Comparison of ENCODE assay signal across 21 mouse cellular contexts in the genomic region with DNA sequence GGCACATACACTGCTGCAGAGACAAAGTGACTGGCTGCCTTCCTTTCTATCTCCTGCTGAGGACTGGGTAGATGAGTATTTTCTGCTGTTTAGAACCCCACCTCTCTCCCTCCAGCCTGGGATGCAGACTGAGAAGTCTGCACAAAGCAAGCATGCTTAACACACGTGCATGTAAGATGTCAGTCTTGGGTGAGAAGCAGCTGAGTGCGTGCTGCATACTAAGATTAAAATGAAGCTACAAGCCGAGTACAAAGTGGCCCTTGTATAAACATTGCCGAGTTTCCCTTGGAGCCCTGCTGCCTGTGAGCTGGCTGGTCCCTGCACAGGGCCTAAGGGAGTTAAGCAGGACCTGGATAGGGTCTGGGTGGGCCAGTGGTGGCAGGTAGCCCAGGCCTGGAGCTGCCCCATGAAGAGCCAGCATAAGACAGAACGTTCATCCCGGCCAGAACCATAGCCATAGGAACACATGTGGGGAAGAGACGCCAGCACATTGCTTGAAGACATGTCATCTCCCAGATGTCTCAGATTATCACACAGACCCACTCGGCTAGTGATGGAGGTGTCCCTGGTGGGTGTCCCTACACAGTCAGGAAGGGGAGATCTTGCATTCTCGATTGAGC. TPM values are rescaled to one million over a fixed set of nuclear protein-coding genes. Genes with fewer than 3 reads are reported as not detected.
DNase-seq lines count a peak whose midpoint lies in the region; ATAC-seq and TF ChIP-seq lines count a peak whose summit lies in the region.
"Had no signal": no experiment of that assay in that cellular context is flagged by ENCODE, and none has a peak within 500 bp of the region (broad histone marks: within the 10 kb centered on the region; RNA-seq: fewer than 3 reads in every experiment).

No protein-coding gene starts in this region.

- H3K9ac ChIP-seq in kidney, embryonic 16.5 days (replicated peaks; ENCODE audit: low read length), result 0 out of 2 replicates have a peak overlapping the region, but pooled peaks have one; percentile 14
- H3K9ac ChIP-seq in midbrain, embryonic 13.5 days (replicated peaks), result 0 out of 2 replicates have a peak overlapping the region, but pooled peaks have one; percentile 29
- no peak overlapping the region for H3K9ac ChIP-seq in midbrain, embryonic 11.5 days (ENCODE audit: low read length)
- no peak overlapping the region for H3K9ac ChIP-seq in intestine, embryonic 14.5 days (ENCODE audit: low read length)
- H3K9ac ChIP-seq: forebrain, embryonic 15.5 days; limb, embryonic 15.5 days; midbrain, embryonic 12.5 days; neural tube, embryonic 13.5 days had no signal

- 75% methylated on average over 9 of the region's 9 CpGs for WGBS in kidney, embryonic 16.5 days
- WGBS in kidney, adult 2 months, result 80% methylated on average over 9 of the region's 9 CpGs
- 78% methylated on average over 9 of the region's 9 CpGs for WGBS in midbrain, embryonic 13.5 days
- 82% methylated on average over 9 of the region's 9 CpGs for WGBS in midbrain, embryonic 11.5 days
- 65% methylated on average over 9 of the region's 9 CpGs for WGBS in intestine, embryonic 14.5 days
- WGBS in limb, embryonic 10.5 days, result 85% methylated on average over 9 of the region's 9 CpGs

- H3K4me2 ChIP-seq in kidney, embryonic 16.5 days (replicated peaks; ENCODE audit: low read depth, low read length), result no peak overlapping the region
- no peak overlapping the region for H3K4me2 ChIP-seq in midbrain, embryonic 13.5 days (replicated peaks)
- H3K4me2 ChIP-seq in midbrain, embryonic 11.5 days, result no peak overlapping the region
- H3K4me2 ChIP-seq in intestine, embryonic 14.5 days (ENCODE audit: low read length), result no peak overlapping the region
- H3K4me2 ChIP-seq: forebrain, embryonic 15.5 days; limb, embryonic 15.5 days; midbrain, embryonic 12.5 days; neural tube, embryonic 13.5 days had no signal

- H3K27ac ChIP-seq in kidney, embryonic 16.5 days (ENCODE audit: low read length), result no peak overlapping the region
- no peak overlapping the region for H3K27ac ChIP-seq in kidney, adult 2 months (ENCODE audit: insufficient read depth, low read depth, low read length)
- 0 out of 2 replicates have a peak overlapping the region, but pooled peaks have one; percentile 19 for H3K27ac ChIP-seq in midbrain, embryonic 13.5 days
- H3K27ac ChIP-seq in midbrain, embryonic 11.5 days (ENCODE audit: low read depth, low read length), result no peak overlapping the region
- H3K27ac ChIP-seq in intestine, embryonic 14.5 days (ENCODE audit: low read depth), result peak overlapping the region; percentile 54; the same call in 1 of the 2 replicates
- H3K27ac ChIP-seq in limb, embryonic 10.5 days, result no peak overlapping the region
- H3K27ac ChIP-seq: forebrain, embryonic 15.5 days; limb, embryonic 15.5 days; midbrain, embryonic 12.5 days; neural tube, embryonic 13.5 days had no signal

- TF ChIP-seq POLR2A in kidney, adult 2 months (IDR thresholded peaks at IDR 0.05; ENCODE audit: low read depth, low read length), result no peak

- H3K4me3 ChIP-seq in kidney, embryonic 16.5 days (ENCODE audit: low read length), result no peak overlapping the region
- no peak overlapping the region for H3K4me3 ChIP-seq in kidney, adult 2 months (ENCODE audit: insufficient read depth, low read depth, low read length)
- no peak overlapping the region for H3K4me3 ChIP-seq in midbrain, embryonic 13.5 days (replicated peaks)
- H3K4me3 ChIP-seq in midbrain, embryonic 11.5 days (ENCODE audit: low read depth, low read length), result no peak overlapping the region
- no peak overlapping the region for H3K4me3 ChIP-seq in intestine, embryonic 14.5 days (ENCODE audit: low read depth, low read length)
- H3K4me3 ChIP-seq in limb, embryonic 10.5 days, result no peak overlapping the region
- H3K4me3 ChIP-seq: forebrain, embryonic 15.5 days; limb, embryonic 15.5 days; midbrain, embryonic 12.5 days; neural tube, embryonic 13.5 days had no signal

- no peak for DNase-seq in kidney, adult 2 months
- no peak for DNase-seq in midbrain, embryonic 11.5 days (ENCODE audit: low spot score, missing footprints)
- peak; percentile 43 for DNase-seq in brain, adult 2 months (ENCODE audit: low read depth, low spot score)
- DNase-seq in intestine, embryonic 14.5 days (ENCODE audit: low spot score), result no peak
- no peak for DNase-seq in limb, embryonic 10.5 days (ENCODE audit: low spot score)
- no peak for DNase-seq in heart, adult 8-10 months (ENCODE audit: low spot score)
- DNase-seq: adrenal gland, adult 2 months; cerebellum, adult 2 months; heart, postnatal 10 days; kidney, adult 18-20 months; kidney, postnatal 4 days; lung, adult 2 months; spleen, adult 18-20 months; thymus, postnatal 25 days had no signal

- no peaks in the 10 kb centered on the region for H3K27me3 ChIP-seq in kidney, embryonic 16.5 days (ENCODE audit: insufficient read depth, low read length)
- no peaks in the 10 kb centered on the region for H3K27me3 ChIP-seq in kidney, adult 2 months (replicated peaks; ENCODE audit: control insufficient read depth, insufficient read depth, low read length)
- H3K27me3 ChIP-seq in midbrain, embryonic 13.5 days, result no peaks in the 10 kb centered on the region
- no peaks in the 10 kb centered on the region for H3K27me3 ChIP-seq in midbrain, embryonic 11.5 days (ENCODE audit: control insufficient read depth, insufficient read depth, low read length)
- H3K27me3 ChIP-seq in intestine, embryonic 14.5 days (replicated peaks; ENCODE audit: control insufficient read depth, insufficient read depth, low read length), result no peaks in the 10 kb centered on the region
- H3K27me3 ChIP-seq in limb, embryonic 10.5 days (ENCODE audit: low read depth, poor library complexity, severe bottlenecking), result no peaks in the 10 kb centered on the region
- H3K27me3 ChIP-seq: forebrain, embryonic 15.5 days; limb, embryonic 15.5 days; midbrain, embryonic 12.5 days; neural tube, embryonic 13.5 days had no signal

- ATAC-seq in kidney, embryonic 16.5 days (ENCODE audit: low FRiP score, low TSS enrichment), result no peak
- ATAC-seq in midbrain, embryonic 13.5 days, result no peak
- ATAC-seq in midbrain, embryonic 11.5 days (ENCODE audit: low FRiP score), result no peak
- no peak for ATAC-seq in intestine, embryonic 14.5 days (replicated peaks; ENCODE audit: low FRiP score, low TSS enrichment, low read depth)

- peaks cover 7% of the 10 kb centered on the region; the same call in 1 of the 2 replicates for H3K36me3 ChIP-seq in kidney, embryonic 16.5 days (ENCODE audit: insufficient read depth, low read length)
- no peaks in the 10 kb centered on the region for H3K36me3 ChIP-seq in kidney, adult 2 months (ENCODE audit: control insufficient read depth, insufficient read depth, low read length)
- peaks cover 13% of the 10 kb centered on the region for H3K36me3 ChIP-seq in midbrain, embryonic 13.5 days
- H3K36me3 ChIP-seq in midbrain, embryonic 11.5 days (ENCODE audit: control insufficient read depth, insufficient read depth, low read length), result no peaks in the 10 kb centered on the region
- peaks cover 10% of the 10 kb centered on the region for H3K36me3 ChIP-seq in intestine, embryonic 14.5 days (ENCODE audit: control insufficient read depth, insufficient read depth, low read length)
- H3K36me3 ChIP-seq in limb, embryonic 10.5 days, result peaks cover 20% of the 10 kb centered on the region
- H3K36me3 ChIP-seq: forebrain, embryonic 15.5 days had no signal

- TF ChIP-seq CTCF in kidney, adult 2 months (conservative IDR thresholded peaks at IDR 0.05; ENCODE audit: insufficient read depth, insufficient read length, low read depth, low read length), result no peak

- H3K4me1 ChIP-seq in kidney, embryonic 16.5 days (ENCODE audit: insufficient read depth, low read length), result no peaks in the 10 kb centered on the region
- H3K4me1 ChIP-seq in kidney, adult 2 months (ENCODE audit: control insufficient read depth, insufficient read depth, low read length), result no peaks in the 10 kb centered on the region
- 0 out of 2 replicates have a peak, but pooled peaks cover 6% of the 10 kb centered on the region for H3K4me1 ChIP-seq in midbrain, embryonic 13.5 days (replicated peaks)
- peaks cover 2% of the 10 kb centered on the region; the same call in 1 of the 2 replicates for H3K4me1 ChIP-seq in midbrain, embryonic 11.5 days (ENCODE audit: control insufficient read depth, insufficient read depth, low read length)
- H3K4me1 ChIP-seq in intestine, embryonic 14.5 days (replicated peaks; ENCODE audit: control insufficient read depth, insufficient read depth, low read length), result no peaks in the 10 kb centered on the region
- H3K4me1 ChIP-seq in limb, embryonic 10.5 days, result peaks cover 11% of the 10 kb centered on the region
- H3K4me1 ChIP-seq: midbrain, embryonic 12.5 days had no signal

- H3K9me3 ChIP-seq in kidney, embryonic 16.5 days (ENCODE audit: low read length), result no peaks in the 10 kb centered on the region
- no peaks in the 10 kb centered on the region for H3K9me3 ChIP-seq in midbrain, embryonic 13.5 days
- H3K9me3 ChIP-seq in midbrain, embryonic 11.5 days (ENCODE audit: control insufficient read depth, low read length), result no peaks in the 10 kb centered on the region
- no peaks in the 10 kb centered on the region for H3K9me3 ChIP-seq in intestine, embryonic 14.5 days (ENCODE audit: control insufficient read depth, low read length)
- H3K9me3 ChIP-seq in limb, embryonic 10.5 days (replicated peaks), result no peaks in the 10 kb centered on the region
- H3K9me3 ChIP-seq: forebrain, embryonic 15.5 days; G1E; limb, embryonic 15.5 days; midbrain, embryonic 12.5 days; neural tube, embryonic 13.5 days had no signal

RNA-seq across cellular contexts. Expression of a gene that starts 28.5 kb away (rescaled TPM):
- polyA plus RNA-seq in kidney, embryonic 16.5 days (2015; fragmentation: Nextera tagmentation; extraction: Ambion mirVana), result 31.9 and 33.3 TPM in 2 replicates
- polyA plus RNA-seq in kidney, adult 2 months (2012; rRNA removed), result 8.3 and 10.0 TPM in 2 replicates
- polyA plus RNA-seq in midbrain, embryonic 13.5 days (2015; fragmentation: Nextera tagmentation; extraction: Ambion mirVana), result 42.4 and 46.1 TPM in 2 replicates
- polyA plus RNA-seq in midbrain, embryonic 11.5 days (2014; fragmentation: Nextera tagmentation; extraction: Ambion mirVana), result 36.2 and 37.7 TPM in 2 replicates
- 33.7 and 36.3 TPM in 2 replicates for polyA plus RNA-seq in intestine, embryonic 14.5 days (2014; fragmentation: Nextera tagmentation; extraction: Ambion mirVana)
- polyA plus RNA-seq in limb, embryonic 10.5 days (2016; fragmentation: Nextera tagmentation; extraction: Ambion mirVana), result 40.3 and 44.9 TPM in 2 replicates
- 10 to 100 TPM; 16.5 to 24.9 (median 22.3) TPM for total RNA-seq in heart, adult 8-10 months (2022)

Comparison
In these comparisons a context has a peak if more than half of its experiments do, and no peak if none do; other contexts are left out.
1. H3K27ac ChIP-seq: peak in midbrain, embryonic 13.5 days (single experiment) and intestine, embryonic 14.5 days (single experiment); none in kidney, embryonic 16.5 days (single experiment), kidney, adult 2 months (single experiment), midbrain, embryonic 11.5 days (single experiment) and limb, embryonic 10.5 days (single experiment).
2. H3K9ac ChIP-seq: peak in kidney, embryonic 16.5 days (single experiment) and midbrain, embryonic 13.5 days (single experiment); none in midbrain, embryonic 11.5 days (single experiment) and intestine, embryonic 14.5 days (single experiment).